Mouse (Mus musculus) frontal cortex, postnatal 10 days (tissue): ENCODE results near the gene Phrf1.

Source experiments
- DNase-seq, 2 experiments: peaks; one replicate each; pipeline ENCODE4 v3.0.0; 2022; ENCODE audit warnings: low spot score in 2 of 2, mixed read lengths in 1 of 2

The Phrf1 gene

GRCm38 (mm10) chr7:141292583-141293388 lies 64.2 kb downstream of the Phrf1 start:
- no peak for DNase-seq

GRCm38 (mm10) chr7:141293852-141294471 lies 65.4 kb downstream of the Phrf1 start:
- no peak for DNase-seq

GRCm38 (mm10) chr7:141294479-141294878 lies 65.9 kb downstream of the Phrf1 start:
- no peak for DNase-seq

- DNase-seq = no peak
Observed at GRCm38 (mm10) chr7:141297926-141298650, 69.5 kb downstream of the Phrf1 start.

GRCm38 (mm10) chr7:141299175-141299574 lies 70.6 kb downstream of the Phrf1 start:
- DNase-seq = no peak

- no peak for DNase-seq
Observed at GRCm38 (mm10) chr7:141301386-141301785, 72.8 kb downstream of the Phrf1 start.

- no peak for DNase-seq
Observed at GRCm38 (mm10) chr7:141302702-141303268, 74.2 kb downstream of the Phrf1 start.

GRCm38 (mm10) chr7:141304537-141304936 lies 76.0 kb downstream of the Phrf1 start:
- DNase-seq = no peak
